Mouse (Mus musculus): Measurements from ENCODE around the gene Gpr150.

The Gpr150 gene

GRCm38 (mm10) chr13:76014511-76014910 is 42.3 kb downstream of the Gpr150 start:
- in situ Hi-C loops (cut with MseI, MboI), result no loop called here
